Mouse (Mus musculus): Measurements from ENCODE around the gene Micu1. TPM values are rescaled to one million over a fixed set of nuclear protein-coding genes. Genes with fewer than 3 reads are reported as not detected.

Gene Micu1
- total RNA-seq, 2 experiments from 2014 or later, result 87.9 to 94.2 TPM

DNA sequence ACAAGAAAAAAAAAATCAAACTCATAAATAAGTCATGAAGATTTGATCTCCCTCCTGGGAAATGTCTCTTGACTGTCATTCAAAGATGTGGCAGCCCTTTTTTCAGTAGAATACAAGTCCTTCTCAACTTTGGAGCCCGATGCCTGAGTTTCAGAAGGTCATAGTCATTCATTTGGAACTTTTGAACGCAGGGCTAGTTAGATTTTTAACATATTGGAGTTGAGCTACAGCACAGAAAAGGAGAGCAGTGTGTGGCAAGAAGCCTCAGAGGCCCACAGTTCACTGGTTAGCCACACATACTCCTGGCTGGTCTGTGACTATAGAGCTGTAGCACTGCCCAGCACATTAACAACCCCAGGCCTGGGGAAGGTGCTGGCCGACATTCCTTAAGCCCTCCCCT lies 96.1 kb downstream of the Micu1 start:
- intact Hi-C loops (cut with DNase I), result no loop called here
- DNase-seq (ENCODE audit: low spot score in 2 of 2), result no peak

DNA sequence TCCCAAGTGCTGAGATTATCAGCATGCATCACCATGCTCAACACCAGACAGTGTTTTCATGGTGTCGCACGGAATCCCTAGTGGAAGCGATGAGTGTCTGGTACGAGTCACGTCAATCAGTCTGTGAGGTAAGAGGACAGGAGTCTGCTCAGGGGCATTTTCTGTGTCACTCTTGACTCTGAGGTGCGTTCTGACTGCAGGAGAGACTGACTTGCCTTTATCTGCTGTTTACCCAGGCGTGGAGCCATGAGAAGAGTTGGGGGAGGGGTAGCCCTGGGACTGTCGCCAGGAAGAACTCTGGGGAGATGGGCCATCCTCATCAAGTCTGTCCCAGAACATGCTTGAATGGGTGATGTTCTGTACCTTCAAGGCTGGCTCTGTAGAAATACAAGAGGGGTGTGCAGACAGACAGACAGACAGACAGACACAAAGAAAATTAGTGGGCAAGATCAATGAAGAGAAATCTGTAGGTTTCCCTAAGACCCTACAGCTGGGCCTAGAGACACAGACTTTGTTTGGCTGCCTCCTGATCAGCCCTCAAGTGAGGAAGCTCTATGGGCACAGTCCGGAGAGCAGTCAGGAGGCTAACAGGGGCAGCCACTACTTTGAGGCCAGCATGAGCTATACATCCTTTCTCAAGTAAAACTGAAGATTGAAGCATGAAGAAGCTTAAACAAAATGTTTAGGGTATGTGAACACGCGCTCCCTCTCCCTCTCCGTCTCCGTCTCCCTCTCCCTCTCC lies 97.2 kb downstream of the Micu1 start:
- DNase-seq (ENCODE audit: low spot score in 2 of 2), result no peak
- intact Hi-C loops (cut with DNase I), result no loop called here

- intact Hi-C loops (cut with DNase I), result no loop called here
- no peak for DNase-seq (ENCODE audit: low spot score in 2 of 2)
Measured at GRCm38 (mm10) chr10:59800159-59800558, 97.9 kb downstream of the Micu1 start.

GRCm38 (mm10) chr10:59800826-59801501 lies 98.7 kb downstream of the Micu1 start:
- intact Hi-C loops (cut with DNase I), result no loop called here
- no peak for DNase-seq (ENCODE audit: low spot score in 2 of 2)

- intact Hi-C loops (cut with DNase I), result no loop called here
- DNase-seq (ENCODE audit: low spot score in 2 of 2), result no peak
Measured at GRCm38 (mm10) chr10:59808677-59809076, 106.4 kb downstream of the Micu1 start.

DNA sequence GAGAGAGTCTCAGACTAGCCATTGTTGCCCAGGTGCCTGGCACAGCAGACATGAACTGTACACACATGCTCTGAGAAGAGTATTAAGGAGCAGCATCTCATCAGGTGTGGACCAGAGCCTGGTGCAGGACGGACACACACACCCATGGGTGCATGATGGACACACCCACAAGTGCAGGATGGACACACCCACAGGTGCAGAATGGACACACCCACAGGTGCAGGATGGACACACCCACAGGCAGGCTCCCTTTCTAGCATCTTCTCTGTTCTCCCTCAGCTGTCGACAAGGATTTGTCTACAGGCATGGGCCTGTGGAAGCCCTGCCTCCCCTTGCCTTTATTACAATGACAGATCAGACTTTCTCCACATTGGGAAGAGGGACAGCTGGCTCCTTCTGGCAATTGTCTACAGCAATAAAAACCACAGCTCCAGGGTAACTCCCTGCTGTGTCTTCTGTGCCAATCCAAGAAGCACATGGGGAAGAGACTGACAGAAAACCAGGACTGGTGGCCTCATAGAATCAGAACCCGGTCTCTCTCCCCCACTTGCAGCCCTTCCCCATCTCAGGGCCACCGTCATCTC lies 107.8 kb downstream of the Micu1 start:
- intact Hi-C loops (cut with DNase I), result no loop called here
- DNase-seq (ENCODE audit: low spot score in 2 of 2), result no peak

DNA sequence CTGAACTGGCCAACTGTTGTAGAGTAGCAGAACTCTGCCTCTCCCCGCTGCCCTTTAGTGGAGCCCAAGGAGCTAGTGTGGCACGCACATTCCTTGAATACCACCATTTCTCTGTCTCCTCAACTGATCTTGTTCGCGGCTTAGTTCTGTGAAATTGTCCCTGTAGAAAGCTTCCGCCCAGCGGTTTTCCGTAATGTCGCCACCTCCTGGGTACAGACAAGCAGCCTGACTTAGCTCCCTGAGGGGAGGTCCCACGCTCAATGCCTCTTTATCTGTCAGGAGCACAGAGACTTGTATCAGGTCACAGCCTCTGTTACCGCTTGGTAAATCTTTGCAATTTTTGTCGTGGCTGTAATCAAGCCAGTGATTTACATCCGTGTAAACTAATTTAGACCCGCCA lies 110.7 kb downstream of the Micu1 start:
- no peak for DNase-seq (ENCODE audit: low spot score in 2 of 2)
- intact Hi-C loops (cut with DNase I), result no loop called here

- intact Hi-C loops (cut with DNase I), result no loop called here
- DNase-seq (ENCODE audit: low spot score in 2 of 2), result no peak
Measured at GRCm38 (mm10) chr10:59813759-59814158, 111.5 kb downstream of the Micu1 start.

DNA sequence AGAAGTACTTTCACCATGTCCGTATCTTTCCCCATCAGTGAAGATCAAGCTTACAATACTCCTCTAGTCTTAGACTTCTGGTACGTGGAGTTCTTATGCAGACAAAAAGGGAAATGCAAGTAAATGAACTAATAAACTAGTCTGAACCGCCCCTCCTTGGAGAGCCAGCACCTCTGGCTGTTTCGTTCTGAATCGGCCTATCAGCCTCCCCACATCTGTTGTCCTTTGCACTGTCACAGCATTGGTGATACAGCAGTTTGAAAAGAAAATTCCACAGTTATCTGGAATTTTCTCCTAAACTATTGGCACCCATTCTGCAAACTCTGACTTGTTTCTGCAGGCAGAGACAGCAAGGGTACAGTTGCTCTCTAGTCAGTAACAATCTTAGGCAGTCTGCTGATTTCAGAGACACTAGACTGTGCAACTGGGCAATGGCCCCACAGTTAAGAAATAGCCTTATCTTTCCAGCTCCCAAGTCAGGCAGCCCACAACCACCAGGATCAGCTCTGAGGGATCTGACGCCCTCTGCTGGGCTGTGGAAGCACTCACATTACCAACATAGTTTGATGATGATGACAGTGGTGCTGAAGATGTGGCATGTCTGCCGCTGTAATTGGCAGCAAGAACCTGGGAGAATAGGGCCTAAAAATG lies 112.4 kb downstream of the Micu1 start:
- peak in 1 of 2 experiments; percentile 26 for DNase-seq (ENCODE audit: low spot score in 2 of 2)
- intact Hi-C loops (cut with DNase I), result no loop called here

GRCm38 (mm10) chr10:59816569-59816968 lies 114.3 kb downstream of the Micu1 start:
- intact Hi-C loops (cut with DNase I), result no loop called here
- DNase-seq (ENCODE audit: low spot score in 2 of 2), result peak in 1 of 2 experiments; percentile 25

DNA sequence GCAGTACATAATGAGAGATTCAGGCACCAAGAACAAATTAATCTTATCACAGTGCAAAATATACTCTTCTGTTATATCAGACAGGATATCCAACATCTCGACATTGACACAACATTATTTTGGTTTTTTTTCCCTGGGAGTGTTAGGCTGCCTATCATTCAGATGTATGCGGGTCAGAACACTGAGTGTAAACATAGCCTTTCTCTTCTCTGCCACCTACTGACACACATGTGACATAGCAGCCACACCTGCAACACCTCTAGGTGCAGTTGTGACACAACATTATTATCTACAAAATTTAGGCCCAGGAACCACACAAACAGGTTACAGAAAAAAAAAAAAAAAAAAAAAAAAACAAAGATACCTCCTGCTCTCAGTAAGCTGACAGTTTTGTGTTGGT lies 115.3 kb downstream of the Micu1 start:
- intact Hi-C loops (cut with DNase I), result no loop called here
- no peak for DNase-seq (ENCODE audit: low spot score in 2 of 2)

DNA sequence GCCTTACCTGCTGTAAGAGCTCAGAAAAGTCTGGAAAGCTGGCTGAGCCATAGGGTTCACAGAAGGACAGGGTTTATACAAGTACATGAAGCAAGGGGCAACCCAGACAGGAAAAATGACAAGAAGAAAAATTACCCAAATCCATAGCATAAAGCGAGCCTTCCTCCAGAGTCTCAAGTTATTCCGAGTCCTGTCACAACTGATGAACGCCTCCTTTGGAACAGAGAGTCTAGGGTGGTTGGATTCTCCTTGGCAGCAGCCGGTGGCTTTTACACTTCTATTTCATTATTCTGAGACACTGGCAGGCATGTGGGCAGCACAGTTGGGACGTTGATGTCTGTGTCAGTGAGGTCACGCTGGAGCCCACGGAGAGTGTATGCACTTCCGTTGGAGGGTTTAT lies 115.7 kb downstream of the Micu1 start:
- intact Hi-C loops (cut with DNase I), result no loop called here
- no peak for DNase-seq (ENCODE audit: low spot score in 2 of 2)

GRCm38 (mm10) chr10:59819146-59819545 lies 116.9 kb downstream of the Micu1 start:
- no peak for DNase-seq (ENCODE audit: low spot score in 2 of 2)
- intact Hi-C loops (cut with DNase I), result no loop called here

DNA sequence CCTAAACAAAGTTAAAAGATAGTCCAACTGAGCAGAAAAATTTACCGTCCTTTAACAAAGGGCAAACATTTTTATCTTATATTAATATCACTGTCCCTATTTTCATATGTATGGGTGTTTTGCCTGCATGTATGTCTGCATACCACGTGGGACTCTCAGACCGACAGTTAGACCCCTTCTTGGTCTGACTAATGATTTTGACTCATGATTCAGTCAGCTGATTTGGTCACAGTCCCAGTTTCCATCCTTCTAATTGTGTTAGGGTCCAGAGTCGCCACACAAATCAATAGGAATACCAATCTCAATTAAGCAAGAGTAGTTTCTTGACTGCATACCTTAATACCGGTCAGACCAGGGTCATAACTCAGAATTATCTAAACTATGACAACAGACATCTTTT lies 118.6 kb downstream of the Micu1 start:
- intact Hi-C loops (cut with DNase I), result no loop called here
- DNase-seq (ENCODE audit: low spot score in 2 of 2), result no peak

GRCm38 (mm10) chr10:59821334-59822066 lies 119.2 kb downstream of the Micu1 start:
- DNase-seq (ENCODE audit: low spot score in 2 of 2), result no peak
- intact Hi-C loops (cut with DNase I), result no loop called here

DNA sequence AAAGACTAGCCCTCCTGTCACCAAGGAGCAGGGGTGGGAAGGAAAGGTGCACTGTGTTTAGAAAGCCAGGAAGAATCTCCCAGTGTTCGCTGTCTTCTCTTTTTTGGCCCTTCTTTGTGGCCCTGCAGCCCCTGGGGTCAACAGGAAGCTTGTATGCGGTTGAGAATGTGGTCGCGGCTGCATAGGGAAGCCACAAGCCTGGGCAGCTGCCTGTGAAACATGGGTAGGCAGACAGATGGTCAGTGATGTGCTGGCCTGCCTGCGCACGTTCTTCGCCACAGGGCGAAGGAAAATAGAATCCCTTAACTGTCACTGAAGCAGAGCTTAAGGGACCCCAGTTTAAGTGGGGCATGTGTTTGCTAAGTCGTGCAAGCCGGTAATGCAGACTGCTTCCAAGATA lies 120.6 kb downstream of the Micu1 start:
- intact Hi-C loops (cut with DNase I), result no loop called here
- no peak for DNase-seq (ENCODE audit: low spot score in 2 of 2)

DNA sequence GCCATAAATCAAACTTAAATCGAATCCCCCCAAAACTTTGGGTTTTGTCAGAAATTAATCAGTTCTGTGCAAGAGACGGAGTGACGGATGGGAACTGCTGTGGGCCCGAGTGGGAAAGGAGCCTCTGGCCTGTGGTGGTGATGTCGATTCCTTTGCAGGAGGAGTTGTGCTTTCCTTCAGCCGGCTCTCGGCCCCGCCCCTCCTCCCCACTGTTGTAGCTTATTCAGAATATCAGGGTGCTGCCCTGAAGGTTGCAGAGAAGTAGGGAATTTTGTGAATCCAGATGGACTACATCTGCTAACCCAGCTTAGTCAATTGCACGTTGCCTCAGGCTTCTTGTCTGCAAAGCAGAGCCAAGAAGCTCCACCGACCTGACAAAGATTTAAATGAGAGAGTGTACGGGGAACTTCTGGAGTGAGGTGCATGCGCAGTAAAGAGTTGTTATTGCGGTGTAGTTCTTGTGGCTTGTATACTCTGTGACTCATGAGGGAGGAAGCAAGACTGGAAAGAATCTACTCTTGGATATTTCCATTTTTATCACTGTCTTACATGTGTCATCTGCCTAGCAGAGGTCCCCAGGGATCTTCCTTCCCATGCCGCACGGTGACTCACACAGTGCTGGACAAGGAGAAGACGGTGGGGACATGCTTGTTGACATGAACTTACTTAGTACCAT lies 123.0 kb downstream of the Micu1 start:
- intact Hi-C loops (cut with DNase I), result no loop called here
- peak in 1 of 2 experiments; percentile 30 for DNase-seq (ENCODE audit: low spot score in 2 of 2)

- intact Hi-C loops (cut with DNase I), result no loop called here
Measured at GRCm38 (mm10) chr10:59829886-59830285, 127.6 kb downstream of the Micu1 start.

GRCm38 (mm10) chr10:59831950-59832349 lies 129.7 kb downstream of the Micu1 start:
- intact Hi-C loops (cut with DNase I), result no loop called here
- no peak for DNase-seq (ENCODE audit: low spot score in 2 of 2)

More at GRCm38 (mm10) chr10:59829886-59830285, 127.6 kb downstream of the Micu1 start:
- DNase-seq (ENCODE audit: low spot score in 2 of 2), result no peak

Data from left cerebral cortex, postnatal 36 days (tissue).